Mouse (Mus musculus) thymus, adult 2 months (tissue): ENCODE data around the gene Plk3. TPM values are rescaled to one million over a fixed set of nuclear protein-coding genes. Genes with fewer than 3 reads are reported as not detected.
"Not testable (repeated sequence)": the region's sequence is repeated elsewhere in the genome, so short reads cannot be mapped to it uniquely, and the experiment has no call there.

Source experiments
- DNase-seq: peaks from one replicate; pipeline ENCODE4 v3.0.0; 2021
- H3K27ac ChIP-seq: fragments of 200-500 bp; 2 replicates; pipeline ENCODE4 v1.5.1; 2012; ENCODE audit warnings: low read length, control low read depth; ENCODE audit not compliant: control insufficient read depth, insufficient read depth
- H3K27me3 ChIP-seq: fragments of 200-500 bp; 2 replicates; pipeline ENCODE4 v1.6.1; 2012; ENCODE audit warnings: mild to moderate bottlenecking, low read length, moderate library complexity, mixed read lengths; ENCODE audit not compliant: control insufficient read depth, insufficient read depth
- H3K36me3 ChIP-seq: fragments of 200-500 bp; 2 replicates; pipeline ENCODE4 v1.6.1; 2012; ENCODE audit warnings: mild to moderate bottlenecking, low read length, moderate library complexity; ENCODE audit not compliant: control insufficient read depth, insufficient read depth
- H3K4me1 ChIP-seq: fragments of 200-500 bp; replicated peaks from 2 replicates; pipeline ENCODE4 v1.6.1; 2012; ENCODE audit warnings: low read length; ENCODE audit not compliant: control insufficient read depth, insufficient read depth
- H3K4me3 ChIP-seq: fragments of 200-500 bp; 2 replicates; pipeline ENCODE4 v1.5.1; 2012; ENCODE audit warnings: mild to moderate bottlenecking, low read length, control low read depth, moderate library complexity; ENCODE audit not compliant: control insufficient read depth, insufficient read depth
- CTCF ChIP-seq: fragments of 200-500 bp; IDR thresholded peaks from 2 replicates; pipeline ENCODE4 v1.5.1; 2012; ENCODE audit warnings: mild to moderate bottlenecking, control low read depth, low read length, moderate library complexity, borderline replicate concordance; ENCODE audit not compliant: control insufficient read depth, poor library complexity, insufficient read depth; ENCODE audit errors: extremely low read depth
- POLR2A ChIP-seq: fragments of 200-500 bp; IDR thresholded peaks from 2 replicates; pipeline ENCODE4 v1.6.1; 2012; ENCODE audit warnings: mild to moderate bottlenecking, low read length, control low read depth, moderate library complexity; ENCODE audit not compliant: control insufficient read depth, poor library complexity, insufficient read depth; ENCODE audit errors: extremely low read depth
- WGBS: fragments of 180-500 bp; shearing (Covaris S2); methylation state at CpG from one replicate; pipeline ENCODE4 v1.1.7; 2018; 5-methylcytosine and 5-hydroxymethylcytosine counted together
- polyA plus RNA-seq: library from polyadenylated mRNA; depleted of rRNA; stranded (reverse); fragments of >200 nt; gene quantifications from 2 replicates; pipeline ENCODE4 v1.2.3, GENCODE M21; 2012; rRNA removed

Plk3 gene
- polyA plus RNA-seq = 18.0 and 21.4 TPM in 2 replicates

GRCm38 (mm10) chr4:117133817-117134600 lies at the start of gene Plk3:
Gene Plk3, minus strand, starts transcription at chr4:117133963.
- Histone ChIP-seq H3K36me3 (no peaks in the 10 kb centered on the region), H3K27ac (peak within 1 kb of the TSS; percentile 23; the same call in 1 of the 2 replicates), H3K4me1 (peaks cover 14% of the 10 kb centered on the region), H3K27me3 (no peaks in the 10 kb centered on the region; the same call in 1 of the 2 replicates), H3K4me3 (peak within 1 kb of the TSS; percentile 61)
- WGBS = 2% methylated on average over 47 of the region's 48 CpGs
- TF ChIP-seq CTCF (no peak), POLR2A (peak; percentile 37; the same call in 1 of the 2 replicates)
- peak; percentile 98 for DNase-seq

DNA sequence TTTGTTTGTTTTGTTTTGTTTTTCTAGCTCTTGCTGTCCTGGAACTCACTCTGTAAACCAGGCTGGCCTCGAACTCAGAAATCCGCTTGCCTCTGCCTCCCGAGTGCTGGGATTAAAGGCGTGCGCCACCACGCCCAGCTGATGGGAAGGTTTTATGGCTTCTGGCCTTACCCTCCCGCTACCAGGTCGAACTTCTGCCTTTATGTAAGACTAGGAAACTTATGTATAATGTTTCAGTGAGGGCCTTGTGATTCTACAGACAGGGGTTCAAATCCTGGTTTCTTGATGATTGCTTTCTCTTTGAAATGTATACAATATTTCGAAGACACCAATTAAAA lies 49.0 kb upstream of the Plk3 start:
- DNase-seq, H3K4me1 ChIP-seq, H3K27ac ChIP-seq, H3K27me3 ChIP-seq: not testable (repeated sequence)
- peaks cover 11% of the 10 kb centered on the region for H3K36me3 ChIP-seq
- peak overlapping the region; percentile 55 for H3K4me3 ChIP-seq
- 11% methylated on average over 9 of the region's 9 CpGs for WGBS

DNA sequence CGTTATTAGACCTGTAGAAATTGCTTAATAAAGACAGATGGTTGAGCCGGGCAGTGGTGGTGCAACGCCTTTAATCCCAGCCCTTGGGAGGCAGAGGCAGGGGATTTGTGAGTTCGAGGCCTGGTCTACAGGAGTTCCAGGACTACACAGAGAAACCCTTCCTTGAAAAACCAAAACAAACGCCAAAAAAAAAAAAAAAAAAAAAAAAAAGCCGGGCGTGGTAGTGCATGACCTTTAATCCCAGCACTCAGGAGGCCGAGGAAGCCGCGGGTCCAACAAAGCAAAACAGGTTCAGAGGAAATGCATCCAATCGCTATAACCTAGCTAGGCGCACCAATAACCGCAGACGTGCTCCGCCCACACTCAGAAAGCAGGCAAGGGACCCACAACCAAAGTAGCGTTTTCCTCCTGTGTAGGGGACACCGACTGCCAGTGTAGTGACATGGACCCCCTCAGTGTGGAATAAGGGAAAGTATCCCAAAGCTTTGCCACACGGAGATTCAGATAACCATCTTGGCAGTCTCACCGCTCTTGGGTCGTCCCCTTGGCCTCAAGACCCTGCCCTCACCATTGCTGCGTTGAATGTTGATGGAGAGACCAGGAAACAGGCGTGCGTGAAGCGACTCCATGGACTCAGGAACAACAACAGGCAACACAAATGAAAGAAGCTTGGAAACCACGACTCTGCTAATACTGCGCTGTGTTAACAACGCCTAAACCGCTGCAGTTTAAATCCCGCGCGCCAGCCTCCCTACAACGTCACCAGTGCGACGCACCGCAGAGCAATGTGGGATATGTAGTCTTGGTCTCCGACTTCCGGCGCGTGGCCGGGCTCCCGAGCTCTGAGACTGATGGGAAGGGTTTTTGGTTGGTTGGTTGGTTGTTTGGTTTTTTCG lies 48.3 kb upstream of the Plk3 start, which contains the start of gene Kif2c:
Gene Kif2c (minus strand): TSS at position 777 of the 896 bp plus-strand sequence.
- H3K36me3 ChIP-seq = peaks cover 17% of the 10 kb centered on the region
- TF ChIP-seq POLR2A (peak; percentile 46; the same call in 1 of the 2 replicates), CTCF (no peak)
- DNase-seq = peak; percentile 93

GRCm38 (mm10) chr4:117169936-117170335 lies 36.2 kb upstream of the Plk3 start:
- H3K27ac ChIP-seq = no peak overlapping the region
- TF ChIP-seq CTCF (no peak), POLR2A (no peak)
- H3K27me3 ChIP-seq = no peaks in the 10 kb centered on the region
- H3K4me1 ChIP-seq = no peaks in the 10 kb centered on the region
- DNase-seq = no peak
- peaks cover 65% of the 10 kb centered on the region for H3K36me3 ChIP-seq
- whole genome bisulfite sequencing = 98% methylated on average over 5 of the region's 5 CpGs
- no peak overlapping the region for H3K4me3 ChIP-seq

More for the DNA sequence above, 48.3 kb upstream of the Plk3 start, which contains the start of gene Kif2c:
- Histone ChIP-seq H3K4me1 (peaks cover 7% of the 10 kb centered on the region; the same call in 1 of the 2 replicates), H3K27ac (no peak within 1 kb of the TSS; the same call in 1 of the 2 replicates), H3K27me3 (no peaks in the 10 kb centered on the region), H3K4me3 (peak within 1 kb of the TSS; percentile 55)
- WGBS = 2% methylated on average over 42 of the region's 42 CpGs

GRCm38 (mm10) chr4:117161183-117161582 lies 27.4 kb upstream of the Plk3 start:
- H3K27ac ChIP-seq = no peak overlapping the region
- WGBS = 93% methylated on average over 4 of the region's 4 CpGs
- TF ChIP-seq CTCF = no peak
- no peak for TF ChIP-seq POLR2A
- no peak for DNase-seq
- H3K36me3 ChIP-seq = peaks cover 42% of the 10 kb centered on the region
- no peak overlapping the region for H3K4me3 ChIP-seq
- no peaks in the 10 kb centered on the region for H3K27me3 ChIP-seq
- no peaks in the 10 kb centered on the region for H3K4me1 ChIP-seq

- peaks cover 30% of the 10 kb centered on the region for H3K36me3 ChIP-seq
- DNase-seq = no peak
- H3K4me1 ChIP-seq = peaks cover 5% of the 10 kb centered on the region
- no peak overlapping the region for H3K27ac ChIP-seq
- no peak for TF ChIP-seq CTCF
- no peak for TF ChIP-seq POLR2A
- no peak overlapping the region for H3K4me3 ChIP-seq
- no peaks in the 10 kb centered on the region for H3K27me3 ChIP-seq
- WGBS = 95% methylated on average over 10 of the region's 10 CpGs
Measured at GRCm38 (mm10) chr4:117159666-117160065, 25.9 kb upstream of the Plk3 start.

DNA sequence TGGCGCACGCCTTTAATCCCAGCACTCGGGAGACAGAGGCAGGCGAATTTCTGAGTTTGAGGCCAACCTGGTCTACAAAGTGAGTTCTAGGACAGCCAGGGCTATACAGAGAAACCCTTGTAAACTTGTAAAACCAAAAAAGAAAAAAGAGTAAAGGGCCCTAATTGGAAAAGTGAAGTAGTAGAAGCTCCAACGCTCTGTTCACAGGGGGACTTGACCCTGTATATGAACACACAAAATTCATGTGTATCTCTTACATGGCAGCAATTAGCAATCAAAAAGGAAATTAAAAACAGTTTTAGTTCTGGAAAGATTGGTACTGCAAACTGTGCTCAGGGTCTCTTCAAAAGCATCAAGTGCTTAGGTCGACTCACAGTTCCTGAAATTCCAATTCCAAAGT lies 22.6 kb upstream of the Plk3 start:
- peak overlapping the region; percentile 84 for H3K4me3 ChIP-seq
- DNase-seq = no peak
- H3K4me1 ChIP-seq = peaks cover 5% of the 10 kb centered on the region
- WGBS = 35% methylated on average over 6 of the region's 6 CpGs
- H3K27ac ChIP-seq = no peak overlapping the region
- TF ChIP-seq CTCF (no peak), POLR2A (no peak)
- peaks cover 32% of the 10 kb centered on the region for H3K36me3 ChIP-seq
- H3K27me3 ChIP-seq = no peaks in the 10 kb centered on the region
